Mouse (Mus musculus): ENCODE results near the gene Xpnpep2.

Xpnpep2 gene

GRCm38 (mm10) chrX:48126903-48127476, 18.5 kb downstream of the Xpnpep2 start:
- no peak for DNase-seq

GRCm38 (mm10) chrX:48127502-48128218, 19.1 kb downstream of the Xpnpep2 start:
- DNase-seq = no peak

GRCm38 (mm10) chrX:48129167-48129566, 20.6 kb downstream of the Xpnpep2 start:
- no peak for DNase-seq

GRCm38 (mm10) chrX:48136935-48137334, 28.4 kb downstream of the Xpnpep2 start:
- no peak for DNase-seq

GRCm38 (mm10) chrX:48138011-48138410, 29.5 kb downstream of the Xpnpep2 start:
- DNase-seq = no peak

GRCm38 (mm10) chrX:48138539-48139275, 30.2 kb downstream of the Xpnpep2 start:
- no peak for DNase-seq

- no peak for DNase-seq
Measured at GRCm38 (mm10) chrX:48139368-48140285, 31.1 kb downstream of the Xpnpep2 start.

GRCm38 (mm10) chrX:48140286-48140877, 31.9 kb downstream of the Xpnpep2 start:
- no peak for DNase-seq

GRCm38 (mm10) chrX:48141481-48141880, 33.0 kb downstream of the Xpnpep2 start:
- no peak for DNase-seq

- DNase-seq = peak; percentile 28 to 58
Measured at GRCm38 (mm10) chrX:48143415-48144335, 35.1 kb downstream of the Xpnpep2 start.

GRCm38 (mm10) chrX:48146262-48146661, 37.7 kb downstream of the Xpnpep2 start, which contains the start of gene Sash3:
Sash3 (plus strand) TSS chrX:48146436.
- no peak for DNase-seq

- no peak for DNase-seq
Measured at GRCm38 (mm10) chrX:48147226-48147625, 38.7 kb downstream of the Xpnpep2 start.

- no peak for DNase-seq
Measured at GRCm38 (mm10) chrX:48147741-48148186, 39.2 kb downstream of the Xpnpep2 start.

- no peak for DNase-seq
Measured at GRCm38 (mm10) chrX:48152106-48152505, 43.6 kb downstream of the Xpnpep2 start.

- no peak for DNase-seq
Measured at GRCm38 (mm10) chrX:48153414-48153813, 44.9 kb downstream of the Xpnpep2 start.

- no peak for DNase-seq
Measured at GRCm38 (mm10) chrX:48153949-48154348, 45.4 kb downstream of the Xpnpep2 start.

GRCm38 (mm10) chrX:48155489-48155888, 47.0 kb downstream of the Xpnpep2 start:
- DNase-seq = no peak

GRCm38 (mm10) chrX:48157396-48157795, 48.9 kb downstream of the Xpnpep2 start:
- DNase-seq = no peak

GRCm38 (mm10) chrX:48158229-48158919, 49.8 kb downstream of the Xpnpep2 start:
- no peak for DNase-seq

- no peak for DNase-seq
Measured at GRCm38 (mm10) chrX:48169892-48170291, 61.4 kb downstream of the Xpnpep2 start.

Data from kidney, postnatal 25 days (tissue).